Mouse (Mus musculus): Measurements from ENCODE around the gene Rmdn2.

Gene Rmdn2

DNA sequence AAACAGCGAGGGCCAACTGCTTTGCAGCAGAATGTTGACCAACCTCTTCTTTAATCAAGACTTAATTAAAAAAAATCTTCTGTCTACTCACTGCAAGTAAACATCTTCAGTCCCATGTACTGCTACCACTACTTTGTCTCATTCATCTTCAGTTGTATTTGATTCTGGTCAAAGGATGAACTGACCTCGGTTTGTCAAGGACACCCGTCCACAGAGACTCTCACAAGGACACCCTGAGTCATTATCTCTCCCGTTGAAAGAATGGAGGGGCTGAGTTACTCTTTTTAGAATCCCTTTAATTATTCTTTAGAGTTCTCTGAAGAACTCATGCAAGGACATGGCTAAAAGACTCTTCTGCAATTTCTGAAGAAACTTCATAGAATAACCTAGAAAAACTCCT, at the start of gene Rmdn2:
Gene Rmdn2, plus strand, starts transcription at position 319 of the 400 bp plus-strand sequence.
- DNase-seq (ENCODE audit: low read depth in 2 of 2, low spot score in 2 of 2): no peak

DNA sequence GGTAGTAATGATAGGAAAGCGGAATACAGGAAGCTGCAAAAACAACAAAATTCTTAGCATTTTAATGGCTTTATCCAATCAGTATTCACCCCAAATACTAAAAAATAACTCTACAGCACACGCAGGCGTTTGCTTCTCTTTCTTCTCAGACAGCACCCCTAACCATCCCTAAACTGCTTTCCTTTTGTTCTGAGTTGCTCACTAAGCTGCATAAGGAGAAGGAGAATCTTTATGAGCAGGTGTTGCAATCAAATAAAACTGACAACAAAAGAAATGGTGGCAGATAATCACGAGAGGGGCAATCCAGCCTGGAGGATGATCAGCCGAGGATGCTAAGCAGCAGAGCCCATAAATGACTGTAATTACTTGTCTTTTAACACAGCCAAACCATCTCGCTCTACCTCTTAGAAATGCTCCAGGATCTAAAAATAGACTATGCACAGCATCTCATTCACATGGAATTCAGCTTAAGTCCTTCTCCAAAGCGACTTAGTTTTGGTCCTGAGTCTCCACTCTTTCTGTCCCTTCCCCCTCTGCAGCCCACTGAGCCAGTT, 48.5 kb upstream of the Rmdn2 start:
- DNase-seq (ENCODE audit: low read depth in 2 of 2, low spot score in 2 of 2): no peak

DNA sequence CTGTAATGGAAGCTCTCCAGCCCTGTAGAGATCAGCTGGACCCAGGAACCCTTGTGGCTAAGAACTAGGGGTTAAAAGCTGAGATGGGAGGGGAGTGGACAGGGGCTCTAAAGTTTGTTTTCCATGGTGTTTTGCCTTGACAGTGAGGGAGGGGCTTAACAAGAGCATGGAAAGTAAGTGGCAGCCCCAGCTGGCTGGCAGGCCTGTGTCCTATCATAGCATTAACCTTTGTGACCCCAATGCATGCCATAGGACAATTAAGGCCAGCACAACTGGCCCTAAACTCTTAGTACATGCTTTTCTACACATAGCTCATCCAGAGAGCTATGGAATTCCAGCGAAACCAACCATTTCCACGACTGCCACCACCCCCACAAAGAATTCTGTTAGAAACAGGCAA, 47.9 kb upstream of the Rmdn2 start:
- no peak for DNase-seq (ENCODE audit: low read depth in 2 of 2, low spot score in 2 of 2)

DNA sequence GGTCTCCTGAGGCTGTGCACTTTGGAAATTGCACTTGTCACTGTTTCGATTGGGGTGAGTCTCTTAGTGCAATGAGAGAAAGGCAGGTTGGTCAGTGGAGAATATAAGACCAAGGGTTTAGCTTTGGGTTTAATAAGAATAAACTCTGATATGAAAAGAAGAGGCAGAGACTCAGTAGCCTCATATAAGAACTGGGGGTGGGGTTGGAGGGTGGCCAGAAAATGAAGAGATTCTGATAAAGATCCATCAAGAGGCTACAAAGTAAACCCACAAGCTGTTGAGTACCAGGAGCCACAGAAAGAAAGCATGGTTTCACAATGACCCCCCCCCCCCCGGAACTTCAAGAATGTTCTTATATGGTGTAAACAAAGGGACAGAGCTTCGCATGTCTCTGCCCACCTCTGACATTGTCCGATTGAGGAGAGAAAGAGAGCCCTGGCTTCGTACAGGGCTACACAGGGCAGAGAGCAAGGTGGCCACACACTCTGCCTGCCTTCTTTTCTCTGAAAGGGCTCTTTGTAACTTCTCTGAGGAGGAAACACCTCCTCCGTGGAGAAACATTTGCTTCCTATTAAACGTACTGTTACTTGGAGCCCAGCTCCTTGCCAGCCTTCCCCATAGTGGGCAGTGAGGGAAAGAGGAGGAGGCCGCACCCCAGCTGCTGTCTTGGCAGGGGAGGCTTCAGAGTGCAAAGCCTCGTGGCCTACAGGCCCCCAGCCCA, 46.3 kb upstream of the Rmdn2 start:
- no peak for DNase-seq (ENCODE audit: low read depth in 2 of 2, low spot score in 2 of 2)

DNA sequence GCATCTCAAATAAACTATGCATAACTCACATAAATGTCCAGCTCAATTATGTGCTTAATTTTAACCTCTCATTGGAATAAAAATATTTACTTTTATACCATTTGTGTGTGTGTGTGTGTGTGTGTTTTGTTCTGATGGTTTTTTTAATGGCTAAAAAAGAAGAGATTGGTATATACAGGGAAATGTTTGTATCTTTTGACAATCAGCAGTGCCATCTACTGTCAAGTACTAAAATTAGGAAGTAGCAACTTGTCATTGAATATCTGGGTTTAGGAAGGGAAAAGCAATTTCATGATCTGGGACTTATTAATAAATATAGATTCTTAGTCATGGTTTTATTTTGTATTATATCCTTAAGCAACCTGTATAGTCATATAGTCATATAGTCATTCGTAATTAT, 43.3 kb upstream of the Rmdn2 start:
- DNase-seq (ENCODE audit: low read depth in 2 of 2, low spot score in 2 of 2): no peak

DNA sequence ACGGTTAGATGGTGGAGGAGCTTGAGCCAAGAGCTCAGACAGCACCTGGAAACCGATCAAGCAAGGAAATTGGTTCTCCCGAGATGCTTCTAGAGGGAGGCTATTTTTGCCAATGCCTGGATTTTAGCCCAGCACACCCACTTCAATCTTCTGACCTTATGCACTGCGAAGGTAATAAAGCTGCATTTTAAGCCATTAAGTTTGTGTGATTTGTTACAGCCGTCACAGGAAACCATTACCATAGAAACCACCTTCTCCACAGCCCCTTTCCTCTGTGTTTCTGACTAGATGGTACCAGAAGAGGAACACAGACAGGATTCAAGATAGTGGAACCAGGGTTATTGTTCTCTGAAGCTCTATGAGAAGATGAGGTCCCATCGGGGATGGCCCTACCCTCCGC, 33.3 kb upstream of the Rmdn2 start:
- no peak for DNase-seq (ENCODE audit: low read depth in 2 of 2, low spot score in 2 of 2)

DNA sequence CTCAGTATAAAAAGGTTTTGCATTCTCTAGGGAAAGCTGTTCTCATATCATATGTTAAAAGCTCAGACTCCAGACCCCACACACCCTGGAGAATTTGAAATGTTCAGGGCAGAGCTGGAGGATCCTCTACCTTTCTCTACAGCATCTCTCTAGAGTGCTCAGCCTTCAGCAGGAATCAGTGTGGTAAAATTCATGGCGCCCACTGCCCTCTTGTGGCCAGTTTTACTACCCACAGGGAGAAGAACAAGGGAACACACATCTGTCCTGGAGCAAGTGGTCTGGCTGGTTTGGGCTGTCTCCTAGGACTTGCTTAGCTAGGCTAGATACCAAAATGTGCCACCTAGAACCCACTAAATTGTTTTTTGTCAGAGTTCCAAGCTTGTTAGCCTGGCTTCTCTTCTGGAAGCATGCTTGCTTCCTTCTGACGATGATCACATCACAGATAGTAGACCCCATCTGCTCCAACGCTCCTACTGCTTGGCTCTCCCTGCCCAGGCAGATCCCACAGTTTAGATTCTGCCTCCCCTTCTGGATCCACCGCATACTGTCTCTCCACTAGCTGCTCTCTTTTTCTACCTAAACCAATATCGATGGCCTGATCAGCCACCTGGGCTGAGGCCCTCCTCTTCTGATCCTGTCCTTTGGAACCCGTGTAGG, 31.3 kb upstream of the Rmdn2 start:
- DNase-seq (ENCODE audit: low read depth in 2 of 2, low spot score in 2 of 2): peak; percentile 35 to 61

DNA sequence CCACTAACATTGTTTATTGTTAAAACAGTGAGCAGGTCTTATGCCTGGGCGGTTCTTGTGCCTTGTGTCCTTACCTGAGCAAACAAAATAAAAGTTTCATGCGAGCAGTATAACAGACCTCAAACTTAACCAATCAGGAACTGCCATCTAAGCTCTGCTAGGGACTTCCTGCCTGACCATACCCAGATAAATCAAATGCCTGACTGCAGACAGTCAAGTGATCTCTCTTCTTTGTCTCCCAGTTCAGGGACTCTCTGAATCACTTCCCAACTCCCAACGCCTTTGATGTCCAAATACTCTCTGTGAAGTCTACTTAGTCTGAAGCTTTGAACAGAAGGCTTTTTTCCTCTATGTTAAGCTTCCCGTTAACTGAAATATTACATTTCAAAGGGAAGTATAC, 28.2 kb upstream of the Rmdn2 start:
- DNase-seq (ENCODE audit: low read depth in 2 of 2, low spot score in 2 of 2): no peak

DNA sequence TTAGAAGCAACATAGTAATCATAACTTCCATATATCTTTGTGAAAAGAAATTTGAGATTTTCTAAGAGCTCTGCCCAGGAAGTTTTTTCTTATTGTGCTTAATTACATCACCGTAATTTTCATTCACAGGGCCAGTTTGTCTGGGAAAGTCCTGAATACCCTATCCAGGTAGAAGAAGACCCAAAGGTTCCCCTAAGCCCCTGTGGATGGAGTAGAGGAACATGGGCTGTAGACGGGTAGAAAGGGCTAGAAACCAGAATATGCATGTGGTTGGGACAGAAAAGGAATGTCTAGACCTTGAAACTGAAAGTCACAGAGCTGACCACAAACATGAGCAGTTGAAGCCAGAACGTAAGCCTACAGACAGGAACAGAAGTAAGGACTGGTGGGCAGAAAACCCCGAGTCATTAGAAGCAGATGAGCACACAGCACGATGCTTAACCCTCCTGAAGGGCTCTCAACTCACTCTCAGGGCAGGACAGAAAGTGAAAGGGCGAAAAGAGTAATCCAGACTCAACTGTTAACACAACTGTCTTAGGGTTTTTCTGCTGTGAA, 27.3 kb upstream of the Rmdn2 start:
- DNase-seq (ENCODE audit: low read depth in 2 of 2, low spot score in 2 of 2): no peak

DNA sequence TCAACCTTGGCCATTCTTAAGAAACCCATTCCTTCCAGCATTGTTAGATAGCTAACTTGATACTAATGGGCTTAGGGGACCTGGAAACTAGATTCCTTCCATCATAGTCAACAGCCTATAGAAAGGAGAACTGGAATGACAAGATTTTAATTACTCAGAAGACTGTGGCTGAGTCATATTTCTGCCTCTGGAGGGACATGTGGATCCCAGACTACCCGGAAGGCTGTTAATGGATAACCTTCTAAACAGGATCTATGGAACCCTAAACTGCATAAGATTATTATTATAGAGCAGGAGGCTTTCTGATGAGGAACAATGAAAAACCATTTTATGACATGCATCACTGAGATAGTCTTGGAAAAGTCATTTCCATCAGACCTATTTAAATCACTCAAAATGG, 21.8 kb upstream of the Rmdn2 start:
- DNase-seq (ENCODE audit: low read depth in 2 of 2, low spot score in 2 of 2): no peak

DNA sequence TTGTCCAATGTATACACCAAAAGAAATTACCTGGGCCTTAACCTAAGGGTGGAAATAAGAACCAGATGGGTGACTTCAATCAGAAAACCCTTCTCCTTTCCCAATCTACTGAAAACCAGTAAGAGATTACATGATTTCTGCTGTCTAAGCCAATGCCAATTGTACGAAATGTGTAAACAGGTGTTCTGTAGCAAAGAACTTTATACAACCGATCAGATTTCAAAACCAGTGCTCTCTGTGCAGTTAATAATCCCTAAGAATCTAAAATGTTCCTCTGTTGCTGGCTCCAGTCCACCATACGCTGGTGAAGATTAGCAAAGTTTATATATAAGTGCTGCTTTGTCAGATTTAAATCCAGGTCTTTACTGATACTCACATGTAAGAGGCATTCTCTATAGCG, 15.7 kb upstream of the Rmdn2 start:
- no peak for DNase-seq (ENCODE audit: low read depth in 2 of 2, low spot score in 2 of 2)

DNA sequence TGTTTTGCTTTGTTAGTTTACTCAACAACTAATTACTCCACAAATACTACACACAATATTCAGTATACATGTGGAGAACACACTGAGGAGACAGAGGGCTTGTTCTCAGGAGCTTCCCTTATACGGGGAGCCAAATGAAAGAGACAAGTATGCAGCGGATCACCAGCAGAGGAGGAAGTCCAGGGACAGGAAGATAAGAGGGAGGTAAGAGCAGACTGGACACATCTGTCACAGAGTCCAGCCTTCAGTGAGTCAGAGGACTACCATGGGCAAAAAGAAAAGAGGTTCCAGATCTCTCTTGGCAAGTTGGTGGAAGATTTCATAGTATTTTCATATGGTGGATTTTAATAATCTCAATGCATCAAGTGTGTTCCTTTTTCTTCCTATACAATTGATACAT, 13.5 kb upstream of the Rmdn2 start:
- DNase-seq (ENCODE audit: low read depth in 2 of 2, low spot score in 2 of 2): no peak

DNA sequence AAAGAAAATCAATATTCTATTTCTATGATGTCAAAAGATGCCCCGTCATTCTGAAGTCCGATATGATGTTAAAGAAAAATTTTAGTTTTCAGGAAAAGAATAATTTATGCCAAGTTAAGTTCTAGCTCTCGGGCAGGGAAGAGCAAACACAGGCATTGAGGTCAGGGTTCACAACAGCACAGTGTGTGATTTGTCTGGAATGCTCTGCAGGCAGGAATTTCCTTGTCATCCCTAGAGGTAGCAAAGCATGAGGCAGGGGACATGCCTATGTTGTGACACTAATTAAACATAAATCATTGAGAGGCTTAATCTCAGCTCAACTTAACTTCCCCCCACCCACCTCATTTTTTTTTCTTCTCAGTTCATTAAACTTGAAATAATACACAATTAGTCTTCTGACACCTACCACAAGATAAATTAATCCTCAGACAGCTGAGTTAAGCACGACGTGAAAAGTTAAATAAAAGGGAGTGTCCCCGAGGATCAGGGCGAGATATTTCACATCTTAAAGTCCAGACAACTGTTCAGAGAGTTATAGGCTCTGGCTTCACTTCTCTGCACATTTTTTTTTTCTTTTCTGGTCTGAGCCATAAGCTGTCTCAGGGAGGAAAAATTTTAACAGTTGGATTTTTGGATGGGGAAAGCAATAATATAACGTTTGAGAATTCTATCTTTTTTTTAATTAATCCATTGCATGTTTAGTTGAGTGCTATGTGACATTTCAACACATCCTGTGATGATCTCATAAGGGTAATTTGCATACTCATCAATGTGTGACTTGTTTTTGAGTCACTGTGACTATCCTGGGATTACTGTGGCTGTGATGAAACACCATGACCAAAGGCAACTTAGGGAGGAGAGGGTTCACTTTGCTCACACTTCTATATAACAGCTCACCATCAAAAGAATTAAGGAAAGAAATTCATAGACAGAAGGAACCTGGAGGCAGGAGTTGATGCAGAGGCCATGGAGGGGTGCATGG, 12.8 kb upstream of the Rmdn2 start:
- DNase-seq (ENCODE audit: low read depth in 2 of 2, low spot score in 2 of 2): no peak

DNA sequence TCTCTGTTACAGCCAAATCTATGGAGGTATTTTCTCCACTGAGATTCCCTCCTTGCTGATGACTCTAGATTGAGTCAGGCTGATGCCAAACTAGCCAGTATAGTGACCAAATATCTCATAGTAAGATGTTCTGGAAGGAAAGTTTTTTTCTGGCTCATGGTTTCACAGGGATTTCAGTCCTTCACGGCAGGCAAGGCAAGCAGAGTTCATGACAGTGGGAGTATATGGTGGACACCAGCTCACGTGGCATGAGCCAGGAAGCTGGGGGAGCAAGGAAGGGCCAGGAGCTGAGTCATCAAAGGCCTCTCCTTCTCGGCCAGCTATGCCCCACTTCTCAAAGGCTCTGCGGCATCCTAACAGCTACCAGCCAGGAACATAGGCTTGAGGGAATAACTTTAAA, 11.6 kb upstream of the Rmdn2 start:
- DNase-seq (ENCODE audit: low read depth in 2 of 2, low spot score in 2 of 2): no peak

DNA sequence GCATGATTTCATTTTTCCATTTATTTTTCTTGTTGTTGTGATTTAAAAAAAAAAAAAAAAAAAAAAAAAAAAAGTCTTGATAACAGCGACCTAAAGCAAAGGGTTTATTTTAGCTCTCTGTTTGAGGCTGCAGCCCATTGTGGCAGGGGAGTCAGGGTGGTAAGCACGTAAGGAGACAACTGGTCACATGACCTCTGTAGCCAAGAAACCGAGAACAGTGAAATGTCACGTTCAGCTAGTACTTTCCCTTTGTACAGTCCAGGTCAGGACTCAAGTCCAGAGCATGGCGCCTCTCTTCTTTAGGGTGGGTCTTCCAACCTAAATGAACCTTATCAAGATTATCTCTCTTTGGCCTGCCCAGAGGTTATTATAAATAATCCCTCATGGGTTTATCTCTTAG, 9.3 kb upstream of the Rmdn2 start:
- no peak for DNase-seq (ENCODE audit: low read depth in 2 of 2, low spot score in 2 of 2)

DNA sequence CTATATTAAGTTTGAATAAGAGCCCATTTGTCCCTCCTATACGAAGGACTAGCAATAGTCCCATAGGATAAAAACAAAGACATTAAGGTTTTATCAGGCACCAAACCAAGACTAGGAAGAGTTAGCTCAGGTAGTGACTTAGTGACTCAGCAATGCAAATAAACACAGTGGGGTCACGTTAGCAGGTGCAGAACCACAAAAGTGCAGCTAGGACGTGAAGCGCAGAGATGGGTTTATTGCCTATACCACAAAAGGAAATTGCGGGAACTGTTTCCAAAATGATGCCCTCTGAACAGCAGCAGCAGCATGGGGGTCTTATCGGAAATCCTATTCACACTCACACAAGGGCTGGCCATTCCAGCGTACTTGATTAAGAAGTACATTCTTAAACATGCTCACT, 8.2 kb upstream of the Rmdn2 start:
- no peak for DNase-seq (ENCODE audit: low read depth in 2 of 2, low spot score in 2 of 2)

DNA sequence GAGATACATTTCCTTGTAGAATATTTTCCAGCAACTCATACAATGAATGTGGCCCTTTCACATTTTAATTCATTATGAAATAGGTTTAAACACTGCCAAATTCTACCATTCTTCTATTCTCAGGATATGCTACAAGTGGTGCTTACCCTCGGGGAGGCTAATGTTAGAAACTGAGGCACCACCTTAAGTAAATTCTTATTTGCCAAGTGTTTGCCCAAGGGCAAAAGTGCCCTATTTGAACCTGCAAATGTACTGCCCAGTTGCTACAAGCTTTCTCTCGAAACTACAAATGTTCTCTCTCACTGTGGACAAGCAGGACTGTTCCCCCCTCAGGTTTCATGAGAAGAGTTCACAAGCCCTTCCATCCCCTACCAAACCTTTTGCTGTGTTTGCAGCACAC, 5.9 kb upstream of the Rmdn2 start:
- no peak for DNase-seq (ENCODE audit: low read depth in 2 of 2, low spot score in 2 of 2)

DNA sequence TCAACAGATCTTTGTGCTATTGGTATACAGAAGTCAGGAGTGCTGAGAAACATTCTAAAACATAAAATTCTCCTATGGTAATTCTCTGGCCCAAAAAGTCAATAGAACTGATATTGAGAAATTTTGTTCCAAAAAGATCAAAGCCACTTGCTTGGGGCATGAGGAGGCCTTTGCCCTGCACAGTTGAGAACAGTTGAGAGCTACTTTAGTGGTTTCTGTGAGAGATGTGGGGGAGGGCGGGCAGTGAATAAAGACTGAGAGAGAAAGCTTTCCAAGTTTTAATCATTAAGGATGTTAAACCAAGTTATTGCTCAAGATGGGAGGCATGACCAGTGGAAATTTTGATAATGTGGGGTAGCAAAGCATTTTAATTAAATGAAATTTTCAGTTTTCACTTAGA, 2.0 kb upstream of the Rmdn2 start:
- no peak for DNase-seq (ENCODE audit: low read depth in 2 of 2, low spot score in 2 of 2)

DNA sequence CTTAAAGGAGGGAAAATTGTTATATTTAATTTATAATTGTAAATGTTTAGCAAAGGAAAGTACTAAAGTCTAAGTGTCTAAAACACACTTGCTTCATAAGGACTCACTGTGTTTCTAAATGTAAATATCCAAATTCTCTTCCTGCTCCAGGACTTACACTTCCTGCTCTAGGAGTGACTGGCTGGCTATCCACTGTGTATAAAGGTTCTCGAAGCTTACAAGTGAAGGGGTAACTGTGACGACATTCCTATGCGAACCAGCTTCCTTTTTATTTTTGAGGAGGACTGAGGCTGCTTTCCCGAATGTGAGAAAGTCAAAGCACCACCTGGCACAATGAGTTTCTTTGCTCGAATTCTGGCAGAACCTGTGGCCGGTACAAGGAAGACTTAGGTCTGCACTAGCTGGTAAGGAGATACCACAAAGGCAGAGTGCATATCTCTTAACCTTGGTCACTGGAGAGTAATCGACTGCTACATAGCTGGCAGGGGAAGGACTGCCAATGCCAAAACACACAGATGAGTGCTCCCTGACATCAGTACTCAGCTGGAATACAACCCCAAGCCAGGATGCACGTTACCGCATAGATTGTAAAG, 1.4 kb upstream of the Rmdn2 start:
- DNase-seq (ENCODE audit: low read depth in 2 of 2, low spot score in 2 of 2): no peak

DNA sequence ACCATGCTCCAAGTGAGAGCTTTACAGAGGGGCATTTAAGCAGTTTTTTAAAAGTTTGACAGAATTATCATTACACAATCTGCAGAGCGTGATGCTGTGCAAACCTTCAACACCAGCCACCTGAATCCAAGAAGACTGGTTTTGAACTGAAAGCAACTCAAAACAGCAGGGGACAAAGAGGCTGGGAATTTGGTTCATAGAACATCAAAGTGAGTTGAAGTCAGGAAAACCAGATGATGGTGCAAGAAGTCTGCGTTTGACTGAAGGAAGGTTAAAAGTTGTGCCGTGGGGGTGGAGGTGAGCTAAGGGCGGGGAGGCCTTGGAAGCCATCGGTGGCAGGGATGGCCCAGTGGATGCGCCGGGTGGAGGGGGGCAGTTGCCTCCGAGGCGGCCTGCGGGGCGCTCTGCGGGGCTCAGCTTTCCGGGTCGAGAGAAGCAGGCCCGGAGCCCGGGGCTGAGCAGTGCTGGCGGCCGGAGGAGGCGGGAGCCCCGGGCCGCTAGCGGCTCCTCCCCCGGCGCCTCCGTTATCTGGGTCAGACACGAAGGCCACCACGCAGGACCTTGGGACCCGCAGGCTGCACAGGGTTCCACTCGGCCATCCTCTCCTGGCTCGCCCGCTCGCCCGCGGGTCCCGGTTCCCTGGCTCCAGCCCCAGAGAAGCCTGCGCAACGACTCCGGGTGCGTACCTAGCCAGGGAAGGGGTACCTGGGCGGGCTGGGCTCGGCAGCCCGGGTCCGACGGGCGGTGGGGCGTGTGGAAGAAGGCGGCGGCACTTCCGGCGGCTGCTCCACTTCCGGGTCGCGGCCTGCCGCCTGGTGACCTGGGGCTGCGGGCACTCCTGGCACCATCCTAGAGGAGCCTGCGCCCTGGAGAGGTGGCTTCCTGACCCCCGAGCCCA, 3.3 kb downstream of the Rmdn2 start:
- DNase-seq (ENCODE audit: low read depth in 2 of 2, low spot score in 2 of 2): peak; percentile 36 to 42
